In genomic region chr1:192136561-192137290, GRCm38 (mm10) we compare ENCODE assay signal across 8 mouse cellular contexts. TPM values are rescaled to one million over a fixed set of nuclear protein-coding genes. Genes with fewer than 3 reads are reported as not detected.
DNase-seq lines count a peak whose midpoint lies in the region; ATAC-seq lines count a peak whose summit lies in the region.

No protein-coding gene starts in this region.

- H3K4me3 ChIP-seq in heart, embryonic 14.5 days (ENCODE audit: control insufficient read depth in 1 of 2, insufficient read depth in 1 of 2, low read depth in 1 of 2, low read length in 2 of 2): peak overlapping the region; percentile 61 to 89
- peak overlapping the region; percentile 71 for H3K4me3 ChIP-seq in liver, embryonic 12.5 days

- ATAC-seq in heart, embryonic 14.5 days (ENCODE audit: insufficient number of reproducible peaks, insufficient read depth, low FRiP score, low read depth): peak; percentile 79
- ATAC-seq in liver, embryonic 12.5 days: peak; percentile 69

- H3K9me3 ChIP-seq in heart, embryonic 14.5 days (ENCODE audit: control insufficient read depth, low read length): no peaks in the 10 kb centered on the region
- H3K9me3 ChIP-seq in liver, embryonic 12.5 days (replicated peaks): no peaks in the 10 kb centered on the region

- peak; percentile 45 to 54 for DNase-seq in CD8-positive naive resting alpha-beta T cell, adult 2 months (ENCODE audit: low read depth in 2 of 2, low spot score in 2 of 2)
- peak; percentile 54 for DNase-seq in c-Kit-negative CD71-positive TER-119-positive erythroid progenitor cells, embryonic 14.5 days (ENCODE audit: low read depth, low spot score)
- DNase-seq in fibroblast of lung, adult 2 months (ENCODE audit: low read depth): peak; percentile 74
- peak; percentile 88 for DNase-seq in kidney, postnatal 10 days
- peak; percentile 72 for DNase-seq in naive thymus-derived CD4-positive, alpha-beta T cell, adult 2 months (ENCODE audit: low read depth)
- DNase-seq in splenic B cell, adult 2 months (ENCODE audit: low read depth, low spot score): peak; percentile 49

- H3K27me3 ChIP-seq in heart, embryonic 14.5 days (ENCODE audit: control insufficient read depth, insufficient read depth, low read length): no peaks in the 10 kb centered on the region
- no peaks in the 10 kb centered on the region for H3K27me3 ChIP-seq in liver, embryonic 12.5 days (replicated peaks)
- no peaks in the 10 kb centered on the region for H3K27me3 ChIP-seq in splenic B cell, adult 2 months (ENCODE audit: control insufficient read depth, insufficient read depth, low read length, poor library complexity, severe bottlenecking)

- peak overlapping the region; percentile 92 to 98 for H3K27ac ChIP-seq in heart, embryonic 14.5 days (replicated peaks in 1 of 2; ENCODE audit: control insufficient read depth in 1 of 2, insufficient read depth in 1 of 2, low read depth in 2 of 2, low read length in 2 of 2)
- H3K27ac ChIP-seq in liver, embryonic 12.5 days: peak overlapping the region; percentile 88

- peak overlapping the region; percentile 94 for H3K9ac ChIP-seq in heart, embryonic 14.5 days (ENCODE audit: low read length)
- H3K9ac ChIP-seq in liver, embryonic 12.5 days: peak overlapping the region; percentile 87

- H3K4me2 ChIP-seq in heart, embryonic 14.5 days (ENCODE audit: low read length): peak overlapping the region; percentile 79
- peak overlapping the region; percentile 98 for H3K4me2 ChIP-seq in liver, embryonic 12.5 days

- WGBS in heart, embryonic 14.5 days: under 1% methylated on average over 52 of the region's 55 CpGs
- under 1% methylated on average over 53 of the region's 55 CpGs for WGBS in liver, embryonic 12.5 days (ENCODE audit: insufficient replicate concordance)

- peaks cover 0 to 19% of the 10 kb centered on the region in 2 experiments; a peak in 2 of 4 replicates for H3K4me1 ChIP-seq in heart, embryonic 14.5 days (ENCODE audit: control insufficient read depth in 2 of 2, insufficient read depth in 2 of 2, low read length in 2 of 2)
- H3K4me1 ChIP-seq in liver, embryonic 12.5 days: peaks cover 23% of the 10 kb centered on the region

- peaks cover 16% of the 10 kb centered on the region for H3K36me3 ChIP-seq in heart, embryonic 14.5 days (ENCODE audit: control insufficient read depth, insufficient read depth, low read length)
- H3K36me3 ChIP-seq in liver, embryonic 12.5 days: peaks cover 7% of the 10 kb centered on the region; the same call in 1 of the 2 replicates
- H3K36me3 ChIP-seq in splenic B cell, adult 2 months (ENCODE audit: control insufficient read depth, insufficient read depth, low read length, poor library complexity, severe bottlenecking): no peaks in the 10 kb centered on the region

RNA-seq across cellular contexts. Expression of gene Rcor3, which starts 1.1 kb away (rescaled TPM):
- polyA plus RNA-seq in heart, embryonic 14.5 days (2014; fragmentation: Nextera tagmentation; extraction: Ambion mirVana): 39.3 and 40.0 TPM in 2 replicates
- 10.8 and 11.8 TPM in 2 replicates for polyA plus RNA-seq in liver, embryonic 12.5 days (2016; fragmentation: Nextera tagmentation; extraction: Ambion mirVana)

RNA-seq across cellular contexts. Expression of gene Traf5, which starts 44.4 kb away (rescaled TPM):
- polyA plus RNA-seq in heart, embryonic 14.5 days (2014; fragmentation: Nextera tagmentation; extraction: Ambion mirVana): 11.0 and 16.9 TPM in 2 replicates
- 9.9 and 11.2 TPM in 2 replicates for polyA plus RNA-seq in liver, embryonic 12.5 days (2016; fragmentation: Nextera tagmentation; extraction: Ambion mirVana)

RNA-seq across cellular contexts. Expression of gene Kcnh1, which starts 53.8 kb away (rescaled TPM):
- polyA plus RNA-seq in heart, embryonic 14.5 days (2014; fragmentation: Nextera tagmentation; extraction: Ambion mirVana): 0.20 and 0.30 TPM in 2 replicates
- polyA plus RNA-seq in liver, embryonic 12.5 days (2016; fragmentation: Nextera tagmentation; extraction: Ambion mirVana): 0.04 TPM in 1 of 2 replicates, not detected in the other

Comparison
In these comparisons a context has a peak if more than half of its experiments do, and no peak if none do; other contexts are left out.
1. Peak in every context shown above with its lines: DNase-seq, ATAC-seq, H3K4me3 ChIP-seq and H3K27ac ChIP-seq.